Mouse (Mus musculus): ENCODE measurements around the gene Zfp821. TPM values are rescaled to one million over a fixed set of nuclear protein-coding genes. Genes with fewer than 3 reads are reported as not detected.
A peak's percentile ranks its signal among the peaks of the same experiment; 100 is the strongest.

Zfp821 gene
- 12.6 and 13.0 TPM in 2 replicates for polyA plus RNA-seq (2015; fragmentation: Nextera tagmentation; extraction: Ambion mirVana)

GRCm38 (mm10) chr8:109705320-109706075 is at the start of gene Zfp821:
Gene Zfp821 (plus strand): TSS chr8:109705546.
- Histone ChIP-seq H3K4me3 (ENCODE audit: low read length) (peak within 1 kb of the TSS; percentile 94), H3K27ac (ENCODE audit: low read length) (peak within 1 kb of the TSS; percentile 91), H3K4me1 (ENCODE audit: control insufficient read depth, insufficient read depth, low read length) (peaks cover 13% of the 10 kb centered on the region), H3K9me3 (ENCODE audit: control insufficient read depth, low read length) (no peaks in the 10 kb centered on the region), H3K36me3 (ENCODE audit: control insufficient read depth, insufficient read depth, low read length) (no peaks in the 10 kb centered on the region), H3K9ac (ENCODE audit: low read depth, low read length) (peak within 1 kb of the TSS; percentile 99), H3K4me2 (ENCODE audit: low read depth, low read length) (peak within 1 kb of the TSS; percentile 87), H3K27me3 (replicated peaks; ENCODE audit: control insufficient read depth, insufficient read depth, low read length) (no peaks in the 10 kb centered on the region)
- under 1% methylated on average over 93 of the region's 100 CpGs for WGBS
- peak; percentile 92 for ATAC-seq

GRCm38 (mm10) chr8:109656860-109657259 is 48.5 kb upstream of the Zfp821 start:
- H3K36me3 ChIP-seq (ENCODE audit: control insufficient read depth, insufficient read depth, low read length), result no peaks in the 10 kb centered on the region
- H3K9me3 ChIP-seq (ENCODE audit: control insufficient read depth, low read length), result no peaks in the 10 kb centered on the region
- no peaks in the 10 kb centered on the region for H3K4me1 ChIP-seq (ENCODE audit: control insufficient read depth, insufficient read depth, low read length)
- WGBS, result 88% methylated on average over 3 of the region's 3 CpGs
- no peak overlapping the region for H3K4me3 ChIP-seq (ENCODE audit: low read length)
- no peak overlapping the region for H3K4me2 ChIP-seq (ENCODE audit: low read depth, low read length)
- no peak overlapping the region for H3K27ac ChIP-seq (ENCODE audit: low read length)
- no peak overlapping the region for H3K9ac ChIP-seq (ENCODE audit: low read depth, low read length)
- H3K27me3 ChIP-seq (replicated peaks; ENCODE audit: control insufficient read depth, insufficient read depth, low read length), result no peaks in the 10 kb centered on the region
- no peak for ATAC-seq

- no peak overlapping the region for H3K27ac ChIP-seq (ENCODE audit: low read length)
- H3K4me2 ChIP-seq (ENCODE audit: low read depth, low read length), result no peak overlapping the region
- H3K27me3 ChIP-seq (replicated peaks; ENCODE audit: control insufficient read depth, insufficient read depth, low read length), result no peaks in the 10 kb centered on the region
- H3K9ac ChIP-seq (ENCODE audit: low read depth, low read length), result no peak overlapping the region
- 77% methylated on average over 3 of the region's 3 CpGs for WGBS
- no peak overlapping the region for H3K4me3 ChIP-seq (ENCODE audit: low read length)
- no peaks in the 10 kb centered on the region for H3K36me3 ChIP-seq (ENCODE audit: control insufficient read depth, insufficient read depth, low read length)
- no peaks in the 10 kb centered on the region for H3K4me1 ChIP-seq (ENCODE audit: control insufficient read depth, insufficient read depth, low read length)
- H3K9me3 ChIP-seq (ENCODE audit: control insufficient read depth, low read length), result no peaks in the 10 kb centered on the region
- ATAC-seq, result no peak
Observed at GRCm38 (mm10) chr8:109662328-109662727, 43.0 kb upstream of the Zfp821 start.

GRCm38 (mm10) chr8:109666616-109667015 is 38.7 kb upstream of the Zfp821 start:
- 80% methylated on average over 5 of the region's 5 CpGs for WGBS
- H3K4me1 ChIP-seq (ENCODE audit: control insufficient read depth, insufficient read depth, low read length), result no peaks in the 10 kb centered on the region
- H3K36me3 ChIP-seq (ENCODE audit: control insufficient read depth, insufficient read depth, low read length), result peaks cover 1% of the 10 kb centered on the region; the same call in 1 of the 2 replicates
- H3K27ac ChIP-seq (ENCODE audit: low read length), result no peak overlapping the region
- H3K4me3 ChIP-seq (ENCODE audit: low read length), result no peak overlapping the region
- H3K4me2 ChIP-seq (ENCODE audit: low read depth, low read length), result no peak overlapping the region
- H3K9ac ChIP-seq (ENCODE audit: low read depth, low read length), result no peak overlapping the region
- no peaks in the 10 kb centered on the region for H3K27me3 ChIP-seq (replicated peaks; ENCODE audit: control insufficient read depth, insufficient read depth, low read length)
- H3K9me3 ChIP-seq (ENCODE audit: control insufficient read depth, low read length), result no peaks in the 10 kb centered on the region
- no peak for ATAC-seq

- 89% methylated on average over 5 of the region's 5 CpGs for WGBS
- ATAC-seq, result no peak
- Histone ChIP-seq H3K27me3 (replicated peaks; ENCODE audit: control insufficient read depth, insufficient read depth, low read length) (no peaks in the 10 kb centered on the region), H3K9me3 (ENCODE audit: control insufficient read depth, low read length) (no peaks in the 10 kb centered on the region), H3K27ac (ENCODE audit: low read length) (no peak overlapping the region), H3K36me3 (ENCODE audit: control insufficient read depth, insufficient read depth, low read length) (peaks cover 34% of the 10 kb centered on the region), H3K9ac (ENCODE audit: low read depth, low read length) (no peak overlapping the region), H3K4me3 (ENCODE audit: low read length) (no peak overlapping the region), H3K4me2 (ENCODE audit: low read depth, low read length) (no peak overlapping the region), H3K4me1 (ENCODE audit: control insufficient read depth, insufficient read depth, low read length) (no peaks in the 10 kb centered on the region)
Observed at GRCm38 (mm10) chr8:109672656-109673055, 32.7 kb upstream of the Zfp821 start.

- ATAC-seq, result no peak
- Histone ChIP-seq H3K9ac (ENCODE audit: low read depth, low read length) (no peak overlapping the region), H3K9me3 (ENCODE audit: control insufficient read depth, low read length) (no peaks in the 10 kb centered on the region), H3K27ac (ENCODE audit: low read length) (no peak overlapping the region), H3K4me3 (ENCODE audit: low read length) (no peak overlapping the region), H3K4me2 (ENCODE audit: low read depth, low read length) (no peak overlapping the region), H3K27me3 (replicated peaks; ENCODE audit: control insufficient read depth, insufficient read depth, low read length) (no peaks in the 10 kb centered on the region), H3K4me1 (ENCODE audit: control insufficient read depth, insufficient read depth, low read length) (no peaks in the 10 kb centered on the region), H3K36me3 (ENCODE audit: control insufficient read depth, insufficient read depth, low read length) (peaks cover 34% of the 10 kb centered on the region)
- WGBS, result 94% methylated on average over 2 of the region's 2 CpGs
Observed at GRCm38 (mm10) chr8:109673596-109673995, 31.8 kb upstream of the Zfp821 start.

- Histone ChIP-seq H3K4me2 (ENCODE audit: low read depth, low read length) (no peak overlapping the region), H3K4me3 (ENCODE audit: low read length) (no peak overlapping the region), H3K27ac (ENCODE audit: low read length) (no peak overlapping the region), H3K9me3 (ENCODE audit: control insufficient read depth, low read length) (no peaks in the 10 kb centered on the region), H3K4me1 (ENCODE audit: control insufficient read depth, insufficient read depth, low read length) (no peaks in the 10 kb centered on the region), H3K9ac (ENCODE audit: low read depth, low read length) (no peak overlapping the region), H3K36me3 (ENCODE audit: control insufficient read depth, insufficient read depth, low read length) (peaks cover 41% of the 10 kb centered on the region), H3K27me3 (replicated peaks; ENCODE audit: control insufficient read depth, insufficient read depth, low read length) (no peaks in the 10 kb centered on the region)
- 90% methylated on average over 9 of the region's 9 CpGs for WGBS
- no peak for ATAC-seq
Observed at GRCm38 (mm10) chr8:109675896-109676643, 29.3 kb upstream of the Zfp821 start.

GRCm38 (mm10) chr8:109681535-109681934 is 23.8 kb upstream of the Zfp821 start:
- WGBS, result 75% methylated on average over 3 of the region's 3 CpGs
- Histone ChIP-seq H3K9me3 (ENCODE audit: control insufficient read depth, low read length) (no peaks in the 10 kb centered on the region), H3K9ac (ENCODE audit: low read depth, low read length) (no peak overlapping the region), H3K4me3 (ENCODE audit: low read length) (no peak overlapping the region), H3K4me1 (ENCODE audit: control insufficient read depth, insufficient read depth, low read length) (no peaks in the 10 kb centered on the region), H3K36me3 (ENCODE audit: control insufficient read depth, insufficient read depth, low read length) (peaks cover 24% of the 10 kb centered on the region; the same call in 1 of the 2 replicates), H3K27ac (ENCODE audit: low read length) (no peak overlapping the region), H3K27me3 (replicated peaks; ENCODE audit: control insufficient read depth, insufficient read depth, low read length) (no peaks in the 10 kb centered on the region), H3K4me2 (ENCODE audit: low read depth, low read length) (no peak overlapping the region)
- no peak for ATAC-seq

- Histone ChIP-seq H3K27me3 (replicated peaks; ENCODE audit: control insufficient read depth, insufficient read depth, low read length) (no peaks in the 10 kb centered on the region), H3K36me3 (ENCODE audit: control insufficient read depth, insufficient read depth, low read length) (peaks cover 22% of the 10 kb centered on the region; the same call in 1 of the 2 replicates), H3K9ac (ENCODE audit: low read depth, low read length) (no peak overlapping the region), H3K4me2 (ENCODE audit: low read depth, low read length) (no peak overlapping the region), H3K9me3 (ENCODE audit: control insufficient read depth, low read length) (no peaks in the 10 kb centered on the region), H3K27ac (ENCODE audit: low read length) (no peak overlapping the region), H3K4me1 (ENCODE audit: control insufficient read depth, insufficient read depth, low read length) (no peaks in the 10 kb centered on the region), H3K4me3 (ENCODE audit: low read length) (no peak overlapping the region)
- 90% methylated on average over 5 of the region's 5 CpGs for WGBS
- ATAC-seq, result no peak
Observed at GRCm38 (mm10) chr8:109682120-109682519, 23.2 kb upstream of the Zfp821 start.
